Mouse (Mus musculus) midbrain, embryonic 13.5 days (tissue): ENCODE measurements around the gene Anks4b. TPM values are rescaled to one million over a fixed set of nuclear protein-coding genes. Genes with fewer than 3 reads are reported as not detected.

Source experiments
- ATAC-seq: fragments of 200-750 bp; cut with Nextera tagmentation; 2 replicates; pipeline ENCODE4 v1.8.0; 2017; ENCODE audit warnings: mild to moderate bottlenecking, moderate TSS enrichment, moderate library complexity
- H3K27ac ChIP-seq: fragments of 300-500 bp; sonication (generic); 2 replicates; pipeline ENCODE4 v1.5.1; 2015; ENCODE audit warnings: inconsistent platforms, mild to moderate bottlenecking, moderate library complexity
- H3K27me3 ChIP-seq: fragments of 300-500 bp; sonication (generic); 2 replicates; pipeline ENCODE4 v1.6.1; 2015; ENCODE audit warnings: mild to moderate bottlenecking, inconsistent platforms
- H3K36me3 ChIP-seq: fragments of 300-500 bp; sonication (generic); 2 replicates; pipeline ENCODE4 v1.6.1; 2015; ENCODE audit warnings: mild to moderate bottlenecking, inconsistent platforms
- H3K4me1 ChIP-seq: fragments of 300-500 bp; sonication (generic); replicated peaks from 2 replicates; pipeline ENCODE4 v1.6.1; 2015; ENCODE audit warnings: inconsistent platforms
- H3K4me2 ChIP-seq: fragments of 300-500 bp; sonication (generic); replicated peaks from 2 replicates; pipeline ENCODE4 v1.6.1; 2015; ENCODE audit warnings: moderate library complexity, mild to moderate bottlenecking, inconsistent platforms
- H3K4me3 ChIP-seq: fragments of 300-500 bp; sonication (generic); replicated peaks from 2 replicates; pipeline ENCODE4 v1.5.1; 2015; ENCODE audit warnings: mild to moderate bottlenecking, inconsistent platforms
- H3K9ac ChIP-seq: fragments of 300-500 bp; sonication (generic); replicated peaks from 2 replicates; pipeline ENCODE4 v1.6.1; 2015; ENCODE audit warnings: mild to moderate bottlenecking, inconsistent platforms
- H3K9me3 ChIP-seq: fragments of 300-500 bp; sonication (generic); 2 replicates; pipeline ENCODE4 v1.6.1; 2016; ENCODE audit warnings: mild to moderate bottlenecking, inconsistent platforms
- WGBS: fragments of 180-500 bp; shearing (Covaris S2); methylation state at CpG from one replicate; pipeline ENCODE4 v1.1.7; 2015; 5-methylcytosine and 5-hydroxymethylcytosine counted together
- polyA plus RNA-seq: library from polyadenylated mRNA; unstranded; fragments of >200 nt; fragmentation: Nextera tagmentation; extraction: Ambion mirVana; gene quantifications from 2 replicates; pipeline ENCODE4 v1.2.1, GENCODE M21; 2015

Anks4b gene
- not detected in 2 replicates for polyA plus RNA-seq

DNA sequence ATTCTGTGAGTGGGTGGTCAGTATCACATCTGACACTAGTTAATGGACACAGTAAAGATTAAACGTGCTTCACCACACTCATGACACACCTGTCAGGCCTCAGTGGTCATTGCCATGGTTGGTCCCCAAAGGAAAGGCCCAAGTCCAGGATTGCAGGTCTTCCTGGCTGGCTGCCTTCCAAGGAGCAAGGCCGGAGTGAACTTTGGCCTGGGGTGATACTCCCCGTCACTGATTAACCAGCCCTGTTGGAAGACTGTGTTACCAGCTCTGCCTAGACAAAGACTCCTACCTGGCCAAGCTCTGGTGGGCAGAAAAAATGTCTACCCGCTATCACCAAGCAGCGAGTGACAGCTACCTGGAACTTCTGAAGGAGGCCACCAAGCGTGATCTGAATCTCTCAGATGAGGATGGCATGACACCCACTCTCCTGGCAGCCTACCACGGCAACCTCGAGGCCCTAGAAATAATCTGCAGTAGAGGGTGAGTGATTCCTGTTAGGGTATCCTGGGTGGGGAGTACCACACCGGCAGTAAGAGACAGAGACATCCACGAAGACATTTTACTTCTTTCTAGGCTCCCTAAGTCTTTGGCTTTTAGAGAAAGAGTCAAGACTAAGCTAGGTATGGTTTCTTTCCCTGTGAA, at the start of gene Anks4b:
Gene Anks4b, plus strand, starts transcription at position 256 of the 642 bp plus-strand sequence.
- Histone ChIP-seq H3K4me1 (no peaks in the 10 kb centered on the region), H3K4me2 (no peak within 1 kb of the TSS), H3K36me3 (no peaks in the 10 kb centered on the region), H3K9ac (no peak within 1 kb of the TSS), H3K4me3 (no peak within 1 kb of the TSS), H3K9me3 (no peaks in the 10 kb centered on the region), H3K27ac (no peak within 1 kb of the TSS), H3K27me3 (no peaks in the 10 kb centered on the region)
- no peak for ATAC-seq
- WGBS: 89% methylated on average over 10 of the region's 10 CpGs

DNA sequence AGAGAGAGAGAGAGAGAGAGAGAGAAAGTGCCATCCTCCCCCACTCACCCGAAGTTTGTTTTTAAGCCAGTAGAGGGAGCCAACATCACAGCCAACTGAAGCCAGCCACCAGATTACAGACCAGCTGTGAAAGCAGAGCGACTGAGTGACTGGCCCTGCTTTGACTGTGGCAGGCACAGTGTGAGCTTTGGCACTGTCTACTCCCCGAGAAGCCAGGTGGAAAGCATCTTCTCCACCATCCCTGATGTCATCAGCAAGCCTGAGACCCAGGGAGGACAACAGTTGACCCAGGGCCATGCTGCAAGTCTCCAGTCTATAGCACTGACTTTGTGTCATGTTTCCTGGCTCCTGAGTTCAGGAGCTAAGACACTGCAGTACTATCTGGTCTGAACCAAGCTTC, 48.8 kb upstream of the Anks4b start:
- Histone ChIP-seq H3K36me3 (no peaks in the 10 kb centered on the region), H3K27ac (no peak overlapping the region), H3K4me3 (no peak overlapping the region), H3K4me2 (no peak overlapping the region), H3K9me3 (no peaks in the 10 kb centered on the region), H3K27me3 (no peaks in the 10 kb centered on the region), H3K4me1 (peaks cover 13% of the 10 kb centered on the region), H3K9ac (no peak overlapping the region)
- ATAC-seq: peak; percentile 93
- WGBS: 0% methylated on average over 3 of the region's 3 CpGs

DNA sequence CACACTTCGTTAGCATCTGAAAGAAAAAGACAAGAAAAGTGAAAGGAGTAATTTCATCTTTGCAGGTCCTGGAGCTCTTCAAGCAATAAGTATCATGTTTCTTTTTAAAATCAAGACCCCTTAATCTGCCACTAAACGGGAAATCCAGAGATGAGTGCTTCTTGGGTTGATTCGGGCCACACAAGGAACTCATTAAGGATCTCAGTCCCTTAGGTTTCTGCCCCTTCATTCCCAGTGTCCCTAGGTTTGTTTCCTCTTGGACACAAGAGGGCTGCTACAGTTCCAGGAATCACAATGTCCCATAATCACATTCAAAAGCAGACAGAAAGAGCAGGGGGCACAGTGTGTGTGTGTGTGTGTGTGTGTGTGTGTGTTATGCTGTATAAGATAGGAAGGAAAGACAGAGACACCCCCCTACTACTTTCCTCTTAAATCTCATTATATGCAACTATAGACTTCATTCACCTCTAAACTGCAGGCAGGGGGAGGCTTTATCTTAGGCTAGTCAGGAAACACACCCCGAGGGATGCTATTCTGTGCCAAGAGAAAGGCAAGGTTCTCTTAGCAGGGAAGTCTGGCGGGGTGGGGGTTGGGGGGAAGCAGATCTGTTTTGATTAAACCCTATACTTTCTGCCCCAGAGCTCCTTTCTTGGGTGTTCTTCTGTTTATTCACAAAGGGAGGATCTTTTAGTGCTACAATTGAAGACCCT, 46.5 kb upstream of the Anks4b start:
- H3K4me1 ChIP-seq: peaks cover 13% of the 10 kb centered on the region
- H3K4me2 ChIP-seq: no peak overlapping the region
- H3K27ac ChIP-seq: no peak overlapping the region
- H3K36me3 ChIP-seq: no peaks in the 10 kb centered on the region
- H3K9me3 ChIP-seq: no peaks in the 10 kb centered on the region
- no peaks in the 10 kb centered on the region for H3K27me3 ChIP-seq
- no peak overlapping the region for H3K4me3 ChIP-seq
- ATAC-seq: no peak
- no peak overlapping the region for H3K9ac ChIP-seq
- WGBS: 25% methylated on average over 5 of the region's 5 CpGs

DNA sequence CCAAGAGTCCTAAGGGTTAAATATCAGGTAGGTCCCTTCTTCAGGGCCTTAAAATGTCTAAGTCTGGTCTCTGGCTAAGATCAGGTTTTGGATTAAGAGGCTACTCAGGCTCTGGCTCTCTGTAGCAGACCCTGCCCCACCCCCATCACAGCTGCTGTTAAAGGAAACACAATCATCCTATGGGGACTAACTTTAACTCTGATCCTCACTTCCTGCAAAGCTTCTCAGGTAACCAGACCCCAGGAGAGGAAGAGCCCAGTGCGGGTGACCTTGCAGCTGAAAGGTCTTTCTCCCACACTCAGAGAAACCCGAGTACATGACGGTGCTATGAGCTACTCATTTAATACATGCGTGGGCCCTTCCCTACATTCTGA, 46.0 kb upstream of the Anks4b start:
- Histone ChIP-seq H3K9ac (no peak overlapping the region), H3K9me3 (no peaks in the 10 kb centered on the region), H3K36me3 (no peaks in the 10 kb centered on the region), H3K4me1 (peaks cover 13% of the 10 kb centered on the region), H3K27ac (no peak overlapping the region), H3K4me3 (no peak overlapping the region), H3K4me2 (no peak overlapping the region), H3K27me3 (no peaks in the 10 kb centered on the region)
- ATAC-seq: no peak
- WGBS: 47% methylated on average over 4 of the region's 4 CpGs

DNA sequence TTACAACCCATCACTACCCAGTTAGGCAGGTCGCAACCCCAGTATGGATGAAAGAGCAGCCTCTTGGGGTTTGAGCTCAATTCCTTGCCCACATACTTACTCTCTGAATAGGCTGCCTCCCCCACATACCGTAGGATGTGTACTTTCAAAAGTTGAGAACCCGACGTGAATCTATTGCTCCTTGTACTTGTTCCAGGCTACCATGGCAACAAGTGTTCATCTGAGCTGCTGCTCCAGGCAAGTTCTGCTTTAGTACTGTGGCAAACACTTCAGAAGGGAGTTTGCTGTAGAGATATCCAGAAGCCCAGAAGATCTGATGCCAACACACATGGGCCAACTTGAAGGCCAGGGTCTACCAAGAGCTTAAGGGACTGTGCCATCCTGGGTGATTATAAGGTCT, 44.7 kb upstream of the Anks4b start:
- ATAC-seq: no peak
- H3K4me3 ChIP-seq: no peak overlapping the region
- no peaks in the 10 kb centered on the region for H3K27me3 ChIP-seq
- H3K4me2 ChIP-seq: no peak overlapping the region
- H3K36me3 ChIP-seq: no peaks in the 10 kb centered on the region
- H3K9me3 ChIP-seq: no peaks in the 10 kb centered on the region
- no peak overlapping the region for H3K9ac ChIP-seq
- 61% methylated on average over 4 of the region's 4 CpGs for WGBS
- H3K4me1 ChIP-seq: peaks cover 13% of the 10 kb centered on the region
- no peak overlapping the region for H3K27ac ChIP-seq

DNA sequence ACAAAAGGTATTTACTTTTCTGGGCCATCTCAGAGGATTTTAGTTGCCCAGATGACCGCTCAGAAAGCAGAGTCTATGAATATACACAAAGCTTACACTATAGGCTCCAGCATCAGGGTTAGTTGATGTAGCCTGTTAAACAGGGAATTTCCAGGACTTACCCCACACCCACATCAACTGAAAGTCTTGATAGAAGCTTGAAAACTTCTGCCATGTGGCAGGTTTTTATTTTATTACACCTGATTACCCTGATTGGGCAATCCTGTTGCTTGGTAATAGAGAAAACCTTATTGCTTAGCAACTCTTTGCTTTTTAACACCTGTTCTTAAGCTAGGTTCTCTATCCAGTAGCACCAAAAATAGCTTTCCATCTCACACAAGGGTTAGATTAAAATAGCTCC, 30.9 kb upstream of the Anks4b start:
- WGBS: 78% methylated on average over 1 of the region's 1 CpGs
- no peaks in the 10 kb centered on the region for H3K36me3 ChIP-seq
- H3K4me2 ChIP-seq: no peak overlapping the region
- 0 out of 2 replicates have a peak, but pooled peaks cover 8% of the 10 kb centered on the region for H3K27me3 ChIP-seq
- no peak for ATAC-seq
- no peaks in the 10 kb centered on the region for H3K9me3 ChIP-seq
- H3K4me3 ChIP-seq: no peak overlapping the region
- no peak overlapping the region for H3K9ac ChIP-seq
- no peak overlapping the region for H3K27ac ChIP-seq
- H3K4me1 ChIP-seq: no peaks in the 10 kb centered on the region

DNA sequence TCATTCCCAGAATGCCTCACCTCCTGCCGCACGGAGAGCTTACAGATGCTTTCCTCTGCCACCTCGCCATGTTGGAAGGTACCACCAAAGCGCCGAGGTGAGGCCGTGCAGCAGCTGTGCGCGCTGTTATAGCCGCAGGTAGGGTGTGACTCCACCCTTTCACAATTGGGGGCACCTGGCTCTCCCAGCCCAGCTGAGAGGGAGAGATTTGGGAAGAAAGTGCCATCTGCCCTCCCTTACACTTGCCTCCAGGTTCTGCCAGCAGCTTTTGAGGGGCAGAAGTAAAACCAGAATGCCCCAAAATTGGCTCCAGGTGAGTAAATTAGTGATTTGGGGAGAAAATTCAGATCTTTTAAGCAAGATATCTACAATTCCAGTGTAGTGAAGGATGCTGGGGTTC, 28.5 kb upstream of the Anks4b start, which contains the start of gene Zp2:
Gene Zp2, minus strand, starts transcription at position 101 of the 400 bp plus-strand sequence.
- ATAC-seq: no peak
- Histone ChIP-seq H3K27me3 (0 out of 2 replicates have a peak, but pooled peaks cover 8% of the 10 kb centered on the region), H3K4me3 (no peak within 1 kb of the TSS), H3K4me2 (no peak within 1 kb of the TSS), H3K36me3 (no peaks in the 10 kb centered on the region), H3K9ac (no peak within 1 kb of the TSS), H3K4me1 (no peaks in the 10 kb centered on the region), H3K9me3 (no peaks in the 10 kb centered on the region), H3K27ac (no peak within 1 kb of the TSS)
- 78% methylated on average over 9 of the region's 9 CpGs for WGBS

DNA sequence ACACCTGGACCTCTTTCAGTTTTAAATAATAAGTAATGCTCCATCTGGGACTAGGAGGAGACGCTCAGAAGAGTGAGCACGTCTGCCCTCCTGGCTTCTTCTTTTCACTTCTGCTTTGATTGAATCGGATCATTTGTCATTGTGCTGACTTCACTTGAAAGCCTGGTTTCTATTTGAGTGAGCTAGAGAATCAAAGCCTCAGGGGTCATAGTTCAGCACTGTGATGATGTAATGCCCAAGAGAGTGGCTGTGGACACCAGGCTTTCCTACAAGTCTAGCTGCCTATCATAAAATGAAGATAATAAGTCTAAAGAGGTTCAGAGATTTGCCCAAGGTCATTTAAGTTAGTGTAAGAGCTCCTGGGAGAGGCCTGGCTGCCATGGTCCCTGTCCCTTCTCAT, 23.4 kb upstream of the Anks4b start:
- no peaks in the 10 kb centered on the region for H3K9me3 ChIP-seq
- H3K36me3 ChIP-seq: no peaks in the 10 kb centered on the region
- peaks cover 20% of the 10 kb centered on the region for H3K27me3 ChIP-seq
- no peak overlapping the region for H3K4me3 ChIP-seq
- H3K9ac ChIP-seq: no peak overlapping the region
- H3K4me1 ChIP-seq: no peaks in the 10 kb centered on the region
- 11% methylated on average over 3 of the region's 3 CpGs for WGBS
- no peak overlapping the region for H3K4me2 ChIP-seq
- ATAC-seq: no peak
- H3K27ac ChIP-seq: no peak overlapping the region

DNA sequence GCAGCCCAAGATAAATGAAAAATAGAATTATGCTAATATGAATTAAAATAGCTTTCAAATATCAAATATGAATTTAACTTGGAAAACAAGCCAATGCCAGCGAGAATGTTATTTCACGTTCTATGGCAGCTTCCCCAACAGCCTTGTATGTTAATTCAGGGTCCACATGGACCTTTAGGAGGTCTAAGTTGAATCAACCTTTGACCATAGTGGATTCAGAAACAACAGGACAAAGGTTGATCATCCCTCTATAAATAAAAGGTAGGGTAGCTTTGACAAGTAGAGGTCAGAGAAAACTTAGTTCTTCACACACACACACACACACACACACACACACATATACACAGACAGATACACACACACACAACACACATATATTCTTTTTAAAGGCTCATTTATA, 22.8 kb upstream of the Anks4b start:
- no peaks in the 10 kb centered on the region for H3K9me3 ChIP-seq

DNA sequence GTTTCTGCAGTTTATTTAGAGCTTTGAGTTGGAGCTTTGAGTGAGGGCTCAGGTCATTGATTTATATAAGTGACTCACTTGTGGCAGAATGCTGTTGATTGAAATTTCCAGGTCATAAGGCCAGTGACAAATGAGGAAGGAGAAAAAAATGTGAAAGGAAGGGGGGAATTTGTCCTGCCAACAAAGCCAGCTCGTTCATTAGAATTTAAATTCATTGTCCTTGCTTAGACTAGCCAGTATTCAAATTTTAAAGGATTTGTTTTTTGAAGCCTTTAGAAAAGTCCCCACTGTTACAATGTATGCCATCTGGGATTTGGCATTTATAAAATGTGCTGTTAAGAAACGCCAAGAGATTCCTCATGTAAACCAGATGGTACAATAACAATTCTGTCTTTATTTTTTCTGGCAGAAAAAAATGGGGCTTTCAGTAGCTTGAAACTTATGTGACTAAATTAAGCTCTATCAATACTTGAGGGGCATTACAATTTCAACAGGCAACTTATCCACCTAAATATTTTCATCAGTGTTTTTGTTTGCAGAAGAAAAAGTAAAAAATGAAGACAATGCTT, 16.7 kb upstream of the Anks4b start:
- no peak overlapping the region for H3K27ac ChIP-seq

More for the DNA sequence above, 22.8 kb upstream of the Anks4b start:
- H3K4me1 ChIP-seq: no peaks in the 10 kb centered on the region
- H3K4me2 ChIP-seq: no peak overlapping the region
- H3K9ac ChIP-seq: no peak overlapping the region
- no peak for ATAC-seq
- no peak overlapping the region for H3K27ac ChIP-seq
- no peak overlapping the region for H3K4me3 ChIP-seq
- whole genome bisulfite sequencing: 87% methylated on average over 2 of the region's 2 CpGs
- peaks cover 17% of the 10 kb centered on the region for H3K27me3 ChIP-seq
- no peaks in the 10 kb centered on the region for H3K36me3 ChIP-seq

DNA sequence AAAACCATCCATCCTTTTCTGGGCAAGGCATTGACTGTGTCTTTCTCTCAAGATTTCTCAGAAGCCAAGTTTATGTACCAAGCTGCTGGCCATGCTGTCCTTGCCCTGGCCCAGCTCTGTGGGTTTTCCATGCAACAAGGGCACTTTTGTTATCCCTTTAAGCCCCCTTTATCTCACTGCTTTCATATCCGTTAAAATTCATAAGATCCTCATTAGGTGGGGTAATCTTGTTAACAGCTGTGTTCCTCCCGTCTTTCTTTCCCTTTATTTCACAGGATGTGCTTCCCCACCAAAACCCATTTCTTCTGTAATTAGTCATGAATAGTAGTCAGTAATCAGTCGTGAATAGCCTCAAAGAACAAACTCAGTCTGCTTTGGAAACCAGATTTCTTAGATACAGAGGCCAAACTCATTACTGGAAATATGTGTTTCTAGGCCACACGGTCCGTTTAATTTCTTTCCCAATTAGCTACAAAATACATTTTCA, 16.0 kb upstream of the Anks4b start:
- 19% methylated on average over 5 of the region's 5 CpGs for WGBS
- Histone ChIP-seq H3K36me3 (no peaks in the 10 kb centered on the region), H3K4me2 (no peak overlapping the region), H3K27ac (no peak overlapping the region), H3K9ac (no peak overlapping the region), H3K27me3 (peaks cover 25% of the 10 kb centered on the region), H3K4me3 (no peak overlapping the region), H3K9me3 (no peaks in the 10 kb centered on the region), H3K4me1 (peaks cover 23% of the 10 kb centered on the region)
- ATAC-seq: peak; percentile 77

More for the DNA sequence above, 16.7 kb upstream of the Anks4b start:
- peaks cover 25% of the 10 kb centered on the region for H3K27me3 ChIP-seq
- no peak overlapping the region for H3K4me2 ChIP-seq
- H3K4me3 ChIP-seq: no peak overlapping the region
- H3K4me1 ChIP-seq: peaks cover 23% of the 10 kb centered on the region
- WGBS: 25% methylated on average over 2 of the region's 2 CpGs
- peak; percentile 59; the same call in 1 of the 2 replicates for ATAC-seq
- no peaks in the 10 kb centered on the region for H3K36me3 ChIP-seq
- H3K9me3 ChIP-seq: no peaks in the 10 kb centered on the region
- H3K9ac ChIP-seq: no peak overlapping the region

DNA sequence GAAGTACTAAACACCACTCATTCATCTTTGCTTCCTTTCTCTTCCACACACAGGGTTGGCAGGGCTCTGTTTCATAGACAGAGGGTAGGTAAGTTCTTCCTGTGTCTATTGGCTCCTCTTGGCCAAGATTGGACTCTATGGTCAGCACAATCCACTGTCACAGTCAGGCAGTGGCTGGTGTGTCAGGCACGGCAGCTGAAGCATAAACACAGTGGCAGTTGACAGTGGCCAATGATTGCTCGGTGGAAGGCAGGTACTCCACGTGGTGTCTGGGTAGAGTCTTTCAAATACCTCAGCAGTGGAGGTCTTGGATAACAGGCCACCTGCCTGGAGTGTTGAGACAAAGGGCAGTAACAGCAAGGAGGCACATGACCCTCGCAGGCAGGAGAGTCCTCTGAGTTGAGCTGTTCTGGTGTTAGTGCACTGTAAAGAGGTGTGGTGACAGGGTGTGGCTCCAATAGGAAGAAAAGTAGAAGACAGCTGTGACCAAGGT, 15.5 kb upstream of the Anks4b start:
- Histone ChIP-seq H3K27ac (no peak overlapping the region), H3K9ac (no peak overlapping the region), H3K9me3 (no peaks in the 10 kb centered on the region), H3K36me3 (no peaks in the 10 kb centered on the region), H3K4me3 (no peak overlapping the region), H3K27me3 (peaks cover 25% of the 10 kb centered on the region), H3K4me1 (peaks cover 23% of the 10 kb centered on the region), H3K4me2 (no peak overlapping the region)
- peak; percentile 62 for ATAC-seq
- WGBS: 33% methylated on average over 4 of the region's 4 CpGs
